Mouse (Mus musculus): Measurements from ENCODE around the gene Klf16.

DNA sequence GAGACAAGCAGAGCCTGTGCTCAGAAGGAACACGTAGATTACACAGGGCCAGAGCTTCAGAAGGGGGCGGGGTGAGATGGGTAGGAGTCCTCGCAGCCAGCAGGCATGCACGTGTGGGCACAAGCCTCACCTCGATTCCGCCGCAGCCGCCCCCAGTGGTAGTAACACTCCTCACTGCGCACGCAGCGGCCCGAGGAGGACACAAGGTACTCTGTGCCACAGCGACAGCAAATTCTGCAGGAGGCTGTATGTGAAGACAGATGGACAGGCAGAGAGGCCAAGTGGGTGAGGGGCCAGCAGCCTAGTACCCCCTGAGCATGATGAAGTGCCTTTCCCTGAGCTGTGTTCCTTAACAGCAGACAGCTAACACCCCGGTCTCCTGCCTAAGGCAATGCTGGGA is 33.2 kb downstream of the Klf16 start:
- TF ChIP-seq GATA1 (IDR thresholded peaks at IDR 0.05; ENCODE audit: borderline replicate concordance, low read length) (no peak), FLI1 (IDR thresholded peaks at IDR 0.05; ENCODE audit: low read length) (no peak)

Measured in megakaryocyte, embryonic 14.5 days (primary cell).